ENCODE assay signal across 10 mouse cellular contexts in the genomic region with DNA sequence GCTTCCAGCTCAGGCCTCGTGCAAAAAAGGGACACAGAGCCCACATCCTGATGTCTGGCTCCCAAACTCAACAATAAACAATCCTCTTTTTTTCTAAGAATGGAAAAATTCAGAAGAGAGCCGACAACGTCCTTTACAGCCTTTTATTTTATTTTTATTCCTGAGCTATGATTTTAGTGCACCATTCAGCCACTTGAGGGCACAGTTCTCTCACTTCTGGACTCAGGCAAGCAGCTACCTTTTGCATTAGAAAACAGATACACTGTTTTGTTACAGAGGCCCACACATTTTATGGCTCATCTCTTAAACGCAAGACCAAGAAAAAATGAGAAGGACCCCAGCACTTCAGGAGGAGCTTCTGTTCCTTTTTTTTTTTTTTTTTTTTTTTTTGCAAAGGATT.
A peak's percentile ranks its signal among the peaks of the same experiment; 100 is the strongest.
DNase-seq lines count a peak whose midpoint lies in the region; ATAC-seq lines count a peak whose summit lies in the region.
"Had no signal": no experiment of that assay in that cellular context is flagged by ENCODE, and none has a peak within 500 bp of the region (broad histone marks: within the 10 kb centered on the region; RNA-seq: fewer than 3 reads in every experiment).

No protein-coding gene starts in this region.

- no peak overlapping the region for H3K9ac ChIP-seq in kidney, embryonic 14.5 days (ENCODE audit: low read depth, low read length)

- 32% methylated on average over 4 of the region's 4 CpGs for WGBS in kidney, embryonic 14.5 days

- no peaks in the 10 kb centered on the region for H3K4me1 ChIP-seq in kidney, embryonic 14.5 days (ENCODE audit: control insufficient read depth, insufficient read depth, low read length)

- H3K4me2 ChIP-seq in kidney, embryonic 14.5 days (replicated peaks; ENCODE audit: low read depth, low read length) = peak overlapping the region; percentile 15; the same call in 1 of the 2 replicates

- H3K4me3 ChIP-seq in kidney, embryonic 14.5 days (ENCODE audit: low read length) = no peak overlapping the region
- H3K4me3 ChIP-seq: megakaryocyte, embryonic 14.5 days had no signal

- no peaks in the 10 kb centered on the region for H3K36me3 ChIP-seq in kidney, embryonic 14.5 days (ENCODE audit: control insufficient read depth, insufficient read depth, low read length)

- H3K27me3 ChIP-seq in kidney, embryonic 14.5 days (ENCODE audit: control insufficient read depth, insufficient read depth, low read length) = no peaks in the 10 kb centered on the region
- H3K27me3 ChIP-seq: megakaryocyte, embryonic 14.5 days had no signal

- H3K9me3 ChIP-seq in kidney, embryonic 14.5 days (ENCODE audit: control insufficient read depth, low read length) = no peaks in the 10 kb centered on the region

- no peak for ATAC-seq in kidney, embryonic 14.5 days (ENCODE audit: low FRiP score, low TSS enrichment)

- DNase-seq in kidney, adult 18-20 months = no peak
- peak; percentile 24 for DNase-seq in A20 (ENCODE audit: low read depth, low spot score)
- DNase-seq in Muller cell, postnatal 12 days (ENCODE audit: inconsistent ontology term) = peak; percentile 19
- DNase-seq in kidney, postnatal 14 days = peak; percentile 27
- DNase-seq in urinary bladder, postnatal 36 days (ENCODE audit: low spot score in 2 of 2) = no peak
- no peak for DNase-seq in yolk sac, embryonic 10.5 days (ENCODE audit: low spot score)
- no peak for DNase-seq in thymus, postnatal 0 days (ENCODE audit: low spot score)
- DNase-seq: thymus, adult 2 months had no signal

- no peak overlapping the region for H3K27ac ChIP-seq in kidney, embryonic 14.5 days (ENCODE audit: low read depth, low read length)

Comparison
In these comparisons a context has a peak if more than half of its experiments do, and no peak if none do; other contexts are left out.
1. DNase-seq: peak in A20 (single experiment), Muller cell, postnatal 12 days (single experiment) and kidney, postnatal 14 days (single experiment); none in kidney, adult 18-20 months (single experiment), urinary bladder, postnatal 36 days (0 of 2), yolk sac, embryonic 10.5 days (single experiment) and thymus, postnatal 0 days (single experiment).